Mouse (Mus musculus) retina, postnatal 1 day (tissue): ENCODE data around the gene Zfp748.

Experiments used
- DNase-seq: peaks from one replicate; pipeline ENCODE4 v3.0.0-alpha.2; 2012

The Zfp748 gene

DNA sequence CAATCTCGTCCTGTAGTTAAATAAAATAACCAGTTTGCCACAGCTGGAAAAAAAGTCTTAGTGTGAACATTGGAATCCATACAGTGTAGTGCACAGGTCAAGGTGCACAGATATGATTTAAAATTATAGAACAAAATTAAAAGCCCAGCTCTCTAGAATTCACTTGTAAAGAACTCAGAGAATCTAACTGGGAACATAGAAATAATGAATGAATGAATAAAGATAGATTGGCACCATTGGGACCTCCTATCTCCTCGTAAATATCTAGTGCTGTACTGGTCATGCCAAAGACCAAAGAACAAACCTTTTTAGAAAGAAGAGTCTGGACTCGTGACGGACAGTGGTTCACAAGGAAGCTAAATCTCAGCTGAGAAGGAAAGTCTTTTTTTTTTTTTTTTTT lies at the start of gene Zfp748:
TSS of gene Zfp748 (minus strand) at position 101 of the 400 bp plus-strand sequence.
- no peak for DNase-seq

- DNase-seq: no peak
Observed at GRCm38 (mm10) chr13:67572591-67573189, 19.1 kb upstream of the Zfp748 start.

GRCm38 (mm10) chr13:67552505-67553346 lies 904 bp downstream of the Zfp748 start:
- DNase-seq: peak; percentile 94

DNA sequence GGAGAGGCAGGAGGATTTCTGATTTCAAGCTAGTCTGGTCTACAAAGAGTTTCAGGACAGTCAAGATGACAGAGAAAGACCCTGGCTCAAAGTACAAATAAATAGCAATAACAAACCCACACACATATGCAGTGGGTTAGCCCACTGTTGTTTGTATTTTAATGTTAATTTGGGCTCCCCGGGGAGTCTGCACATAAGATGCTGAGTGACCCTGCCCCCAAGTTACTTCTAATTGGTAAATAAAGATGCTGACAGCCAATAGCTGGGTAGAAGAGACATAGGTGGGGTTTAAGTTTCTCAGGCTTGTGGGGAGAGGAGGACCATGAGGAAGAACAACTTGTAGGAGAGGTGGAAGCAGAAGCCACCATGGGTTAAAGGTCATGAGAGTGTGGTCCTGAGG lies 7.7 kb downstream of the Zfp748 start:
- no peak for DNase-seq

GRCm38 (mm10) chr13:67527049-67527730 lies 26.4 kb downstream of the Zfp748 start:
- DNase-seq: no peak

- peak; percentile 97 for DNase-seq
Observed at GRCm38 (mm10) chr13:67525753-67526410, 27.7 kb downstream of the Zfp748 start, which contains the start of the genes Gm26965 and Zfp87. Gene Gm26965, minus strand, starts transcription at chr13:67526151. Gene Zfp87, minus strand, starts transcription at chr13:67526177.

DNA sequence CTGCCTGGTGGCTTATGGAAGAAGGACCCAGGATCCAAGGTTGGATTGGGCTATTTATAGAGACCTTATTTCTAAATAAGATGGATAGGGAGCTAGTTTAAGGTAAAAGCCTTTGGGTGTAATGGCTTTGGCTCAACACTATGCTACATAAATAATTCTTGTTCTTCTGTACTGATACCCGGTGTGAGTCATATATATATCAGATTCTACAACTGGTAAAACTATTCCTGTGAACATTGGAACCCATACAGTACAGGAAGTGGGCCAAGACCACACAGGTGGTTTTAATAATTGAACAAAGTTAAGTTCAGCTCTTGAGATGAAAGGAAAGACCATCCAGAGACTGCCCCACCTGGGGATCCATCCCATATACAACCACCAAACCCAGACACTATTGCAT lies 52.7 kb downstream of the Zfp748 start:
- no peak for DNase-seq

- DNase-seq: peak; percentile 94
Observed at GRCm38 (mm10) chr13:67500084-67500719, 53.4 kb downstream of the Zfp748 start, which contains the start of gene Zfp58. Gene Zfp58, minus strand, starts transcription at chr13:67500555.

- DNase-seq: no peak
Observed at GRCm38 (mm10) chr13:67495631-67496030, 58.0 kb downstream of the Zfp748 start.
